Mouse (Mus musculus): ENCODE data around the gene Ugt1a5. TPM values are rescaled to one million over a fixed set of nuclear protein-coding genes. Genes with fewer than 3 reads are reported as not detected.

The Ugt1a5 gene
- total RNA-seq, 1 experiment, result not detected

- Histone ChIP-seq H3K9me3 (ENCODE audit: control insufficient read depth, insufficient read depth, low read depth, low read length) (no peaks in the 10 kb centered on the region), H3K4me1 (ENCODE audit: control insufficient read depth in 2 of 2, insufficient read depth in 2 of 2, low read length in 2 of 2, poor library complexity in 1 of 2) (no peaks in the 10 kb centered on the region), H3K4me3 (ENCODE audit: insufficient read depth in 1 of 2, low read depth in 1 of 2, low read length in 2 of 2, poor library complexity in 1 of 2, severe bottlenecking in 1 of 2) (no peak overlapping the region), H3K36me3 (ENCODE audit: control insufficient read depth, insufficient read depth, low read length, poor library complexity, severe bottlenecking) (no peaks in the 10 kb centered on the region), H3K9ac (ENCODE audit: insufficient read depth, low read depth, low read length, poor library complexity, severe bottlenecking) (no peak overlapping the region), H3K27ac (ENCODE audit: insufficient read depth, low read depth, low read length, poor library complexity, severe bottlenecking) (no peak overlapping the region)
- TF ChIP-seq MAFK (IDR thresholded peaks at IDR 0.05; ENCODE audit: insufficient read depth, low read depth, low read length), result no peak
- no peak for TF ChIP-seq ZNF384 (IDR thresholded peaks at IDR 0.05; ENCODE audit: low read depth, low read length)
- no peak for TF ChIP-seq ZC3H11A (IDR thresholded peaks at IDR 0.05; ENCODE audit: borderline replicate concordance, low read depth, low read length)
- TF ChIP-seq HCFC1 (IDR thresholded peaks at IDR 0.05; ENCODE audit: borderline replicate concordance, insufficient read depth, low read length), result no peak
- TF ChIP-seq CHD2 (IDR thresholded peaks at IDR 0.05; ENCODE audit: low read depth, low read length), result no peak
- no peak for DNase-seq (ENCODE audit: low read depth, low spot score)
- in situ Hi-C loops (cut with MboI; ENCODE audit: low sequenced_read_pairs in 2 of 2, unreplicated experiment in 2 of 2), result no loop called here
These were observed 65.4 kb downstream of the Ugt1a5 start for GRCm38 (mm10) chr1:88230981-88231802.

GRCm38 (mm10) chr1:88231803-88232499 lies 66.1 kb downstream of the Ugt1a5 start:
- no peak for DNase-seq (ENCODE audit: low read depth, low spot score)
- no peak overlapping the region for H3K9ac ChIP-seq (ENCODE audit: insufficient read depth, low read depth, low read length, poor library complexity, severe bottlenecking)
- in situ Hi-C loops (cut with MboI; ENCODE audit: low sequenced_read_pairs in 2 of 2, unreplicated experiment in 2 of 2), result no loop called here
- no peak overlapping the region for H3K4me3 ChIP-seq (ENCODE audit: insufficient read depth in 1 of 2, low read depth in 1 of 2, low read length in 2 of 2, poor library complexity in 1 of 2, severe bottlenecking in 1 of 2)
- no peaks in the 10 kb centered on the region for H3K9me3 ChIP-seq (ENCODE audit: control insufficient read depth, insufficient read depth, low read depth, low read length)
- TF ChIP-seq MAFK (IDR thresholded peaks at IDR 0.05; ENCODE audit: insufficient read depth, low read depth, low read length), result no peak
- TF ChIP-seq ZNF384 (IDR thresholded peaks at IDR 0.05; ENCODE audit: low read depth, low read length), result no peak
- TF ChIP-seq HCFC1 (IDR thresholded peaks at IDR 0.05; ENCODE audit: borderline replicate concordance, insufficient read depth, low read length), result no peak
- TF ChIP-seq ZC3H11A (IDR thresholded peaks at IDR 0.05; ENCODE audit: borderline replicate concordance, low read depth, low read length), result no peak
- TF ChIP-seq CHD2 (IDR thresholded peaks at IDR 0.05; ENCODE audit: low read depth, low read length), result no peak
- no peaks in the 10 kb centered on the region for H3K4me1 ChIP-seq (ENCODE audit: control insufficient read depth in 2 of 2, insufficient read depth in 2 of 2, low read length in 2 of 2, poor library complexity in 1 of 2)
- H3K27ac ChIP-seq (ENCODE audit: insufficient read depth, low read depth, low read length, poor library complexity, severe bottlenecking), result no peak overlapping the region
- H3K36me3 ChIP-seq (ENCODE audit: control insufficient read depth, insufficient read depth, low read length, poor library complexity, severe bottlenecking), result no peaks in the 10 kb centered on the region

- in situ Hi-C loops (cut with MboI; ENCODE audit: low sequenced_read_pairs in 2 of 2, unreplicated experiment in 2 of 2), result no loop called here
- H3K27ac ChIP-seq (ENCODE audit: insufficient read depth, low read depth, low read length, poor library complexity, severe bottlenecking), result no peak overlapping the region
- no peaks in the 10 kb centered on the region for H3K9me3 ChIP-seq (ENCODE audit: control insufficient read depth, insufficient read depth, low read depth, low read length)
- no peak overlapping the region for H3K4me3 ChIP-seq (ENCODE audit: insufficient read depth in 1 of 2, low read depth in 1 of 2, low read length in 2 of 2, poor library complexity in 1 of 2, severe bottlenecking in 1 of 2)
- H3K36me3 ChIP-seq (ENCODE audit: control insufficient read depth, insufficient read depth, low read length, poor library complexity, severe bottlenecking), result no peaks in the 10 kb centered on the region
- no peak for DNase-seq (ENCODE audit: low read depth, low spot score)
- no peak for TF ChIP-seq ZC3H11A (IDR thresholded peaks at IDR 0.05; ENCODE audit: borderline replicate concordance, low read depth, low read length)
- TF ChIP-seq ZNF384 (IDR thresholded peaks at IDR 0.05; ENCODE audit: low read depth, low read length), result no peak
- no peak for TF ChIP-seq MAFK (IDR thresholded peaks at IDR 0.05; ENCODE audit: insufficient read depth, low read depth, low read length)
- TF ChIP-seq CHD2 (IDR thresholded peaks at IDR 0.05; ENCODE audit: low read depth, low read length), result no peak
- TF ChIP-seq HCFC1 (IDR thresholded peaks at IDR 0.05; ENCODE audit: borderline replicate concordance, insufficient read depth, low read length), result no peak
- H3K9ac ChIP-seq (ENCODE audit: insufficient read depth, low read depth, low read length, poor library complexity, severe bottlenecking), result no peak overlapping the region
- no peaks in the 10 kb centered on the region for H3K4me1 ChIP-seq (ENCODE audit: control insufficient read depth in 2 of 2, insufficient read depth in 2 of 2, low read length in 2 of 2, poor library complexity in 1 of 2)
These were observed 67.0 kb downstream of the Ugt1a5 start for GRCm38 (mm10) chr1:88232664-88233380.

GRCm38 (mm10) chr1:88233421-88234247 lies 67.8 kb downstream of the Ugt1a5 start:
- H3K9ac ChIP-seq (ENCODE audit: insufficient read depth, low read depth, low read length, poor library complexity, severe bottlenecking), result no peak overlapping the region
- no peak for DNase-seq (ENCODE audit: low read depth, low spot score)
- no peak overlapping the region for H3K4me3 ChIP-seq (ENCODE audit: insufficient read depth in 1 of 2, low read depth in 1 of 2, low read length in 2 of 2, poor library complexity in 1 of 2, severe bottlenecking in 1 of 2)
- TF ChIP-seq ZC3H11A (IDR thresholded peaks at IDR 0.05; ENCODE audit: borderline replicate concordance, low read depth, low read length) (no peak), ZNF384 (IDR thresholded peaks at IDR 0.05; ENCODE audit: low read depth, low read length) (no peak), MAFK (IDR thresholded peaks at IDR 0.05; ENCODE audit: insufficient read depth, low read depth, low read length) (no peak), HCFC1 (IDR thresholded peaks at IDR 0.05; ENCODE audit: borderline replicate concordance, insufficient read depth, low read length) (no peak), CHD2 (IDR thresholded peaks at IDR 0.05; ENCODE audit: low read depth, low read length) (no peak)
- no peaks in the 10 kb centered on the region for H3K4me1 ChIP-seq (ENCODE audit: control insufficient read depth in 2 of 2, insufficient read depth in 2 of 2, low read length in 2 of 2, poor library complexity in 1 of 2)
- H3K27ac ChIP-seq (ENCODE audit: insufficient read depth, low read depth, low read length, poor library complexity, severe bottlenecking), result no peak overlapping the region
- no peaks in the 10 kb centered on the region for H3K9me3 ChIP-seq (ENCODE audit: control insufficient read depth, insufficient read depth, low read depth, low read length)
- H3K36me3 ChIP-seq (ENCODE audit: control insufficient read depth, insufficient read depth, low read length, poor library complexity, severe bottlenecking), result no peaks in the 10 kb centered on the region
- in situ Hi-C loops (cut with MboI; ENCODE audit: low sequenced_read_pairs in 2 of 2, unreplicated experiment in 2 of 2), result no loop called here

Measured in ES-E14 (cell line).